Mouse (Mus musculus) MEL (cell line): ENCODE measurements at regions not wholly inside any gene's neighbourhood (a gene's known extent, or its start where the extent isn't known, plus 50 kb on each side); places are given as distances from the start of the nearest gene placed in this dataset.

Experiments used
- CTCF ChIP-seq, 3 experiments: IDR thresholded peaks in 2 of 3; conservative IDR thresholded peaks in 1 of 3; 2 replicates each; pipeline ENCODE4 v1.5.1; 2011 to 2012; ENCODE audit warnings: low read length in 3 of 3, low read depth in 2 of 3, mild to moderate bottlenecking in 2 of 3, improper control_type of control experiment in 1 of 3, inconsistent platforms in 1 of 3, mixed read lengths in 1 of 3, moderate library complexity in 1 of 3; ENCODE audit not compliant: control insufficient read depth in 1 of 3, insufficient read depth in 1 of 3, poor library complexity in 1 of 3, severe bottlenecking in 1 of 3
- EP300 ChIP-seq, 2 experiments: IDR thresholded peaks; 2 replicates each; pipeline ENCODE4 v1.6.1; 2011; ENCODE audit warnings: improper control_type of control experiment in 2 of 2, low read length in 2 of 2, low read depth in 1 of 2, mild to moderate bottlenecking in 1 of 2
- HCFC1 ChIP-seq: IDR thresholded peaks from 2 replicates; pipeline ENCODE4 v1.6.1; 2012; ENCODE audit warnings: low read depth, mild to moderate bottlenecking, inconsistent platforms, low read length, improper control_type of control experiment, moderate library complexity
- JUND ChIP-seq: IDR thresholded peaks from 2 replicates; pipeline ENCODE4 v1.6.1; 2011; ENCODE audit warnings: low read depth, mild to moderate bottlenecking, improper control_type of control experiment, low read length
- MAX ChIP-seq: IDR thresholded peaks from 2 replicates; pipeline ENCODE4 v1.6.1; 2011; ENCODE audit warnings: low read length, improper control_type of control experiment
- RCOR1 ChIP-seq: IDR thresholded peaks from 2 replicates; pipeline ENCODE4 v1.6.1; 2012; ENCODE audit warnings: low read depth, mild to moderate bottlenecking, inconsistent platforms, low read length, improper control_type of control experiment
- TAL1 ChIP-seq: IDR thresholded peaks from 2 replicates; pipeline ENCODE4 v1.6.1; 2012; ENCODE audit warnings: mild to moderate bottlenecking, inconsistent platforms, low read length, moderate library complexity, mixed read lengths

GRCm38 (mm10) chr12:73832789-73833188 is 68.4 kb upstream of the Hif1a start:
- TF ChIP-seq EP300 (IDR thresholded peaks at IDR 0.05; ENCODE audit: low read depth in 1 of 2, low read length in 2 of 2) = no peak
- TF ChIP-seq CTCF (IDR thresholded peaks at IDR 0.05 in 2 of 3, conservative IDR thresholded peaks at IDR 0.05 in 1 of 3; ENCODE audit: control insufficient read depth in 1 of 3, insufficient read depth in 1 of 3, low read depth in 2 of 3, low read length in 3 of 3, poor library complexity in 1 of 3, severe bottlenecking in 1 of 3) = no peak
- no peak for TF ChIP-seq RCOR1
- no peak for TF ChIP-seq TAL1
- no peak for TF ChIP-seq JUND
- TF ChIP-seq MAX = no peak
- no peak for TF ChIP-seq HCFC1
